Mouse (Mus musculus) thymus, adult 2 months (tissue): Measurements from ENCODE around the gene Nr1h5.

Experiments
- CTCF ChIP-seq: fragments of 200-500 bp; IDR thresholded peaks from 2 replicates; pipeline ENCODE4 v1.5.1; 2012; ENCODE audit warnings: mild to moderate bottlenecking, control low read depth, low read length, moderate library complexity, borderline replicate concordance; ENCODE audit not compliant: control insufficient read depth, poor library complexity, insufficient read depth; ENCODE audit errors: extremely low read depth
- POLR2A ChIP-seq: fragments of 200-500 bp; IDR thresholded peaks from 2 replicates; pipeline ENCODE4 v1.6.1; 2012; ENCODE audit warnings: mild to moderate bottlenecking, low read length, control low read depth, moderate library complexity; ENCODE audit not compliant: control insufficient read depth, poor library complexity, insufficient read depth; ENCODE audit errors: extremely low read depth

- no peak for TF ChIP-seq CTCF
- TF ChIP-seq POLR2A = no peak
Measured at GRCm38 (mm10) chr3:102946312-102946711, 17.6 kb downstream of the Nr1h5 start.
